Mouse (Mus musculus) MEL (cell line): ENCODE measurements around the gene Lancl2. TPM values are rescaled to one million over a fixed set of nuclear protein-coding genes. Genes with fewer than 3 reads are reported as not detected.

Experiments
- DNase-seq: peaks from one replicate; pipeline ENCODE4 v3.0.0; 2011; ENCODE audit warnings: low read depth, low spot score
- H3K27ac ChIP-seq: 2 replicates; pipeline ENCODE4 v1.5.1; 2012; ENCODE audit warnings: low read depth, mild to moderate bottlenecking, control low read depth, low read length, moderate library complexity; ENCODE audit not compliant: control insufficient read depth
- H3K27me3 ChIP-seq, 2 experiments: fragments of 150-350 bp in 1 of 2; sonication (generic) in 1 of 2; 2 replicates each; pipeline ENCODE4 v1.6.1; 2012; ENCODE audit warnings: low read length in 2 of 2, mild to moderate bottlenecking in 2 of 2, improper control_type of control experiment in 1 of 2, moderate library complexity in 1 of 2; ENCODE audit not compliant: insufficient read depth in 2 of 2, control insufficient read depth in 1 of 2
- H3K36me3 ChIP-seq, 2 experiments: 2 replicates each; pipeline ENCODE4 v1.6.1; 2012 to 2014; ENCODE audit warnings: low read length in 2 of 2, improper control_type of control experiment in 1 of 2, inconsistent platforms in 1 of 2, mild to moderate bottlenecking in 1 of 2; ENCODE audit not compliant: insufficient read depth in 2 of 2, control insufficient read depth in 1 of 2
- H3K4me1 ChIP-seq, 2 experiments: fragments of 150-350 bp in 1 of 2; sonication (generic) in 1 of 2; 2 replicates each; pipeline ENCODE4 v1.6.1; 2012; ENCODE audit warnings: low read length in 2 of 2, improper control_type of control experiment in 1 of 2, mild to moderate bottlenecking in 1 of 2; ENCODE audit not compliant: insufficient read depth in 2 of 2, control insufficient read depth in 1 of 2
- H3K4me3 ChIP-seq, 2 experiments: fragments of 150-350 bp in 1 of 2; sonication (generic) in 1 of 2; 2 replicates each; pipeline ENCODE4 v1.5.1; 2012; ENCODE audit warnings: low read depth in 2 of 2, low read length in 2 of 2, mild to moderate bottlenecking in 2 of 2, moderate library complexity in 2 of 2, control low read depth in 1 of 2, improper control_type of control experiment in 1 of 2; ENCODE audit not compliant: control insufficient read depth in 1 of 2, insufficient read depth in 1 of 2
- H3K79me2 ChIP-seq: 2 replicates; pipeline ENCODE4 v1.6.1; 2012; ENCODE audit warnings: mild to moderate bottlenecking, low read length, moderate library complexity; ENCODE audit not compliant: control insufficient read depth, poor library complexity, insufficient read depth
- H3K9ac ChIP-seq: 2 replicates; pipeline ENCODE4 v1.6.1; 2012; ENCODE audit warnings: low read depth, mild to moderate bottlenecking, control low read depth, low read length, moderate library complexity; ENCODE audit not compliant: control insufficient read depth, poor library complexity, severe bottlenecking
- H3K9me3 ChIP-seq: fragments of 150-350 bp; sonication (generic); replicated peaks from 2 replicates; pipeline ENCODE4 v1.6.1; 2012; ENCODE audit warnings: mild to moderate bottlenecking, low read length, improper control_type of control experiment, moderate library complexity; ENCODE audit not compliant: insufficient read depth
- BHLHE40 ChIP-seq: IDR thresholded peaks from 2 replicates; pipeline ENCODE4 v1.6.1; 2012; ENCODE audit warnings: low read depth, mild to moderate bottlenecking, inconsistent platforms, low read length, improper control_type of control experiment, borderline replicate concordance
- CHD1 ChIP-seq: IDR thresholded peaks from 2 replicates; pipeline ENCODE4 v1.6.1; 2012; ENCODE audit warnings: low read depth, mild to moderate bottlenecking, inconsistent platforms, low read length, improper control_type of control experiment
- CHD2 ChIP-seq: IDR thresholded peaks from 2 replicates; pipeline ENCODE4 v1.6.1; 2011; ENCODE audit warnings: low read length, improper control_type of control experiment
- CTCF ChIP-seq, 3 experiments: IDR thresholded peaks in 2 of 3; conservative IDR thresholded peaks in 1 of 3; 2 replicates each; pipeline ENCODE4 v1.5.1; 2011 to 2012; ENCODE audit warnings: low read length in 3 of 3, low read depth in 2 of 3, mild to moderate bottlenecking in 2 of 3, improper control_type of control experiment in 1 of 3, inconsistent platforms in 1 of 3, mixed read lengths in 1 of 3, moderate library complexity in 1 of 3; ENCODE audit not compliant: control insufficient read depth in 1 of 3, insufficient read depth in 1 of 3, poor library complexity in 1 of 3, severe bottlenecking in 1 of 3
- E2F4 ChIP-seq: IDR thresholded peaks from 2 replicates; pipeline ENCODE4 v1.6.1; 2011; ENCODE audit warnings: low read depth, low read length, improper control_type of control experiment, borderline replicate concordance
- ELF1 ChIP-seq: IDR thresholded peaks from 2 replicates; pipeline ENCODE4 v1.6.1; 2014; ENCODE audit warnings: low read depth, mild to moderate bottlenecking, inconsistent platforms, low read length, improper control_type of control experiment, moderate library complexity
- EP300 ChIP-seq, 2 experiments: IDR thresholded peaks; 2 replicates each; pipeline ENCODE4 v1.6.1; 2011; ENCODE audit warnings: improper control_type of control experiment in 2 of 2, low read length in 2 of 2, low read depth in 1 of 2, mild to moderate bottlenecking in 1 of 2
- GATA1 ChIP-seq: IDR thresholded peaks from 2 replicates; pipeline ENCODE4 v1.6.1; 2011; ENCODE audit warnings: low read depth, low read length, improper control_type of control experiment
- JUND ChIP-seq: IDR thresholded peaks from 2 replicates; pipeline ENCODE4 v1.6.1; 2011; ENCODE audit warnings: low read depth, mild to moderate bottlenecking, improper control_type of control experiment, low read length
- KAT2A ChIP-seq: conservative IDR thresholded peaks from 2 replicates; pipeline ENCODE4 v1.6.1; 2012; ENCODE audit warnings: low read depth, low read length, improper control_type of control experiment, inconsistent platforms
- MAFK ChIP-seq: IDR thresholded peaks from 2 replicates; pipeline ENCODE4 v1.6.1; 2011; ENCODE audit warnings: low read depth, mild to moderate bottlenecking, low read length, improper control_type of control experiment, borderline replicate concordance
- MAX ChIP-seq: IDR thresholded peaks from 2 replicates; pipeline ENCODE4 v1.6.1; 2011; ENCODE audit warnings: low read length, improper control_type of control experiment
- MEF2A ChIP-seq: IDR thresholded peaks from 2 replicates; pipeline ENCODE4 v1.6.1; 2014; ENCODE audit warnings: low read depth, mild to moderate bottlenecking, inconsistent platforms, low read length, improper control_type of control experiment; ENCODE audit not compliant: poor library complexity, insufficient replicate concordance, severe bottlenecking; ENCODE audit errors: extremely low read depth
- MXI1 ChIP-seq: IDR thresholded peaks from 2 replicates; pipeline ENCODE4 v1.6.1; 2011; ENCODE audit warnings: mild to moderate bottlenecking, low read depth, low read length, improper control_type of control experiment
- MYC ChIP-seq: IDR thresholded peaks from 2 replicates; pipeline ENCODE4 v1.6.1; 2011; ENCODE audit warnings: low read depth, mild to moderate bottlenecking, low read length, improper control_type of control experiment, moderate library complexity
- NRF1 ChIP-seq: IDR thresholded peaks from 2 replicates; pipeline ENCODE4 v1.6.1; 2014; ENCODE audit warnings: low read depth, mild to moderate bottlenecking, inconsistent platforms, low read length, improper control_type of control experiment, moderate library complexity; ENCODE audit not compliant: poor library complexity, insufficient read depth, severe bottlenecking
- POLR2A ChIP-seq, 2 experiments: IDR thresholded peaks; 2 replicates each; pipeline ENCODE4 v1.6.1; 2011 to 2012; ENCODE audit warnings: low read length in 2 of 2, mild to moderate bottlenecking in 2 of 2, control low read depth in 1 of 2, improper control_type of control experiment in 1 of 2, low read depth in 1 of 2, moderate library complexity in 1 of 2; ENCODE audit not compliant: control insufficient read depth in 1 of 2, insufficient read depth in 1 of 2, poor library complexity in 1 of 2
- POLR2AphosphoS2 ChIP-seq: IDR thresholded peaks from 2 replicates; pipeline ENCODE4 v1.6.1; 2011; ENCODE audit warnings: low read length, improper control_type of control experiment
- RAD21 ChIP-seq: IDR thresholded peaks from 2 replicates; pipeline ENCODE4 v1.6.1; 2011; ENCODE audit warnings: mild to moderate bottlenecking, low read depth, low read length, improper control_type of control experiment
- SIN3A ChIP-seq: IDR thresholded peaks from 2 replicates; pipeline ENCODE4 v1.6.1; 2012; ENCODE audit warnings: low read length, improper control_type of control experiment, inconsistent platforms
- SMC3 ChIP-seq: IDR thresholded peaks from 2 replicates; pipeline ENCODE4 v1.6.1; 2011; ENCODE audit warnings: low read depth, low read length, improper control_type of control experiment
- TAL1 ChIP-seq: IDR thresholded peaks from 2 replicates; pipeline ENCODE4 v1.6.1; 2012; ENCODE audit warnings: mild to moderate bottlenecking, inconsistent platforms, low read length, moderate library complexity, mixed read lengths
- TBP ChIP-seq: IDR thresholded peaks from 2 replicates; pipeline ENCODE4 v1.8.0; 2011; ENCODE audit warnings: low read depth, low read length, improper control_type of control experiment
- TCF12 ChIP-seq: IDR thresholded peaks from 2 replicates; pipeline ENCODE4 v1.6.1; 2014; ENCODE audit warnings: low read depth, mild to moderate bottlenecking, inconsistent platforms, low read length, improper control_type of control experiment, moderate library complexity
- USF1 ChIP-seq: IDR thresholded peaks from 2 replicates; pipeline ENCODE4 v1.6.1; 2014; ENCODE audit warnings: low read depth, mild to moderate bottlenecking, inconsistent platforms, low read length, improper control_type of control experiment, moderate library complexity
- ZC3H11A ChIP-seq: IDR thresholded peaks from 2 replicates; pipeline ENCODE4 v1.6.1; 2012; ENCODE audit warnings: low read depth, mild to moderate bottlenecking, inconsistent platforms, low read length, improper control_type of control experiment
- ZKSCAN1 ChIP-seq: IDR thresholded peaks from 2 replicates; pipeline ENCODE4 v1.6.1; 2012; ENCODE audit warnings: low read depth, mild to moderate bottlenecking, inconsistent platforms, low read length, improper control_type of control experiment, moderate library complexity
- ZMIZ1 ChIP-seq: IDR thresholded peaks from 2 replicates; pipeline ENCODE4 v1.6.1; 2012; ENCODE audit warnings: low read depth, mild to moderate bottlenecking, inconsistent platforms, low read length, improper control_type of control experiment, moderate library complexity
- ZNF384 ChIP-seq: IDR thresholded peaks from 2 replicates; pipeline ENCODE4 v1.6.1; 2012; ENCODE audit warnings: low read depth, mild to moderate bottlenecking, inconsistent platforms, low read length, improper control_type of control experiment
- polyA plus RNA-seq, 2 experiments: library from polyadenylated mRNA; stranded (reverse) in 1 of 2; unstranded in 1 of 2; fragments of >175 nt in 1 of 2; fragments of >200 nt in 1 of 2; gene quantifications; 2 replicates each; pipeline versions ENCODE4 v1.2.1 to v1.2.4; 2012; ENCODE audit warnings: low replicate concordance in 2 of 2, low read depth in 1 of 2; ENCODE audit not compliant: insufficient read length in 2 of 2, insufficient read depth in 1 of 2, missing spikeins in 1 of 2
- total RNA-seq: library from RNA; depleted of rRNA; stranded (reverse); fragments of 300-350 nt; gene quantifications from 2 replicates; pipeline ENCODE4 v1.2.3, GENCODE M21; 2012

The Lancl2 gene
- total and polyA plus RNA-seq, 3 experiments: 17.7 to 19.6 TPM; not detected in 1

DNA sequence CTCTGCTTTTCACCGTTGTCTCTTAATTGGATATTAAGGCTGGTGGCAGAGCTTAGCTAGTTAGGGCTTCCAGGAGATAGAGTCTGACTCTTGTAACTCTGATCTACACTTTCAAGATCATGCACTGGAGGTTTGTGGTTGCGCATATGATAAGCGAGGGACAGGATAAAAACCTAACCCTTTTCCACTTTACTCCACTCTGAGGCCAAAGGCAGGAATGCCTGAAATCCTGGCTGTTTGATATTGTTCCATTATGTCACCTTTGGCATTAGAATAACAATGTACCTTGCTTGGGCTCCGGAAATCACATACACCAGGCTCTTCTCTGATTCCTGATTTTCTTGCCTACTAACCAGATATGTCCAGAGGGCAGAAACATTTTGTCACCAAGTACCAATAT lies 654 bp upstream of the Lancl2 start:
- H3K9ac ChIP-seq: no peak overlapping the region
- H3K27me3 ChIP-seq: no peaks in the 10 kb centered on the region
- TF ChIP-seq CTCF (IDR thresholded peaks at IDR 0.05 in 2 of 3, conservative IDR thresholded peaks at IDR 0.05 in 1 of 3; ENCODE audit: control insufficient read depth in 1 of 3, insufficient read depth in 1 of 3, low read depth in 2 of 3, low read length in 3 of 3, poor library complexity in 1 of 3, severe bottlenecking in 1 of 3) (no peak), GATA1 (0 out of 2 replicates have a peak, but pooled peaks have one; percentile 27)
- H3K79me2 ChIP-seq: peaks cover 3% of the 10 kb centered on the region; the same call in 1 of the 2 replicates
- peak overlapping the region in 1 of 2 experiments; percentile 85; a peak in 2 of 4 replicates for H3K4me3 ChIP-seq
- H3K36me3 ChIP-seq: peaks cover 0 to 13% of the 10 kb centered on the region in 2 experiments; a peak in 2 of 4 replicates
- H3K27ac ChIP-seq: no peak overlapping the region
- peaks cover 0 to 6% of the 10 kb centered on the region in 2 experiments; a peak in 2 of 4 replicates for H3K4me1 ChIP-seq
- DNase-seq: peak; percentile 25
- no peaks in the 10 kb centered on the region for H3K9me3 ChIP-seq

DNA sequence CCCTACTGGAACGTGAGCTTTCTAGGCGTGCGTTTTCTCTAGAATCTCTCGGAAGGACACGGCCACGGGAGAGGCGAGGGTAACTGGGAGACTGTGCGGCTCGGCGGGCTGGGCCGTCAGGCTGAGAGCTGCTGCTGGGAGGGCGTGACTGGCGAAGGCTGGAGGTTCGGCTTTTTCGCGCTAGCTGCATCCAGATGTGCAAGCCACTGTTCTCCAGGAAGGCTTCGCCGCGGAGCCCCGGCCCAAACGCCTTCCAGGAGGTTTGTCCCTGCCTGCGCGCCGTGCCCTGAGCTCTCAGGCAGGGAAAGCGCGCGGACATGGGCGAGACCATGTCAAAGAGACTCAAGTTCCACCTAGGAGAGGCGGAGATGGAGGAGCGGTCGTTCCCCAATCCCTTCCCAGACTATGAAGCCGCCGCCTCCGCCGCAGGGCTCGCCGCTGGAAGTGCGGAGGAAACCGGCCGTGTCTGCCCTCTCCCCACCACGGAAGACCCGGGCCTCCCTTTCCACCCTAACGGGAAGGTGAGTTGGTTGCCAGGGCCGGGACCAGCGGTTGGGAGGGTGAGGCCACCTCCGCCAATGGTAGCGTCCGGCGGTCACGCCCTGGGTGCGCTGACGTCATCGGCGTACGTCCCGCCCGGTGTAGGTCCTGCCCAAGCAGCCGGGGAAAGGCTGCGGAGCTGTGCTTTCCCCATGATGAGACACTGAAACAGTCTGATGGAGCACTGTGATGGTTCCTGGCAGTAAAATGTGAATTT lies 581 bp downstream of the Lancl2 start:
- Histone ChIP-seq H3K9me3 (no peaks in the 10 kb centered on the region), H3K27ac (peak overlapping the region; percentile 78), H3K27me3 (no peaks in the 10 kb centered on the region), H3K4me1 (peaks cover 2 to 8% of the 10 kb centered on the region in 2 experiments; a peak in 2 of 4 replicates), H3K9ac (peak overlapping the region; percentile 89), H3K36me3 (peaks cover 0 to 13% of the 10 kb centered on the region in 2 experiments; a peak in 2 of 4 replicates), H3K79me2 (peaks cover 3% of the 10 kb centered on the region; the same call in 1 of the 2 replicates), H3K4me3 (peak overlapping the region; percentile 79 to 85)
- DNase-seq: peak; percentile 98
- TF ChIP-seq MAFK (no peak), ELF1 (peak; percentile 48), MEF2A (no peak), JUND (no peak), TCF12 (peak; percentile 72), BHLHE40 (no peak), CTCF (IDR thresholded peaks at IDR 0.05 in 2 of 3, conservative IDR thresholded peaks at IDR 0.05 in 1 of 3; ENCODE audit: control insufficient read depth in 1 of 3, insufficient read depth in 1 of 3, low read depth in 2 of 3, low read length in 3 of 3, poor library complexity in 1 of 3, severe bottlenecking in 1 of 3) (no peak), ZKSCAN1 (no peak), KAT2A (peak; percentile 49; the same call in 1 of the 2 replicates), ZNF384 (no peak), E2F4 (peak; percentile 66; the same call in 1 of the 2 replicates), POLR2AphosphoS2 (peak; percentile 82; the same call in 1 of the 2 replicates), USF1 (peak; percentile 48; the same call in 1 of the 2 replicates), TBP (peak; percentile 83), MAX (no peak), TAL1 (no peak), CHD2 (no peak), SMC3 (0 out of 2 replicates have a peak, but pooled peaks have one; percentile 16), NRF1 (peak; percentile 33; the same call in 1 of the 2 replicates), MYC (no peak), POLR2A (IDR thresholded peaks at IDR 0.05; ENCODE audit: control insufficient read depth in 1 of 2, insufficient read depth in 1 of 2, low read depth in 1 of 2, low read length in 2 of 2, poor library complexity in 1 of 2) (peak; percentile 79 to 83), EP300 (IDR thresholded peaks at IDR 0.05; ENCODE audit: low read depth in 1 of 2, low read length in 2 of 2) (peak in 1 of 2 experiments; percentile 49; a peak in 1 of 4 replicates), ZC3H11A (no peak), RAD21 (no peak), CHD1 (peak; percentile 97; the same call in 1 of the 2 replicates), SIN3A (peak; percentile 87), ZMIZ1 (peak; percentile 93), MXI1 (peak; percentile 66; the same call in 1 of the 2 replicates)
